Mouse (Mus musculus) thymus, postnatal 14 days (tissue): ENCODE measurements around the gene Tbc1d5.

ENCODE experiments used
- DNase-seq: peaks from one replicate; pipeline ENCODE4 v3.0.0; 2021

Gene Tbc1d5

GRCm38 (mm10) chr17:50874067-50874466 is 305.1 kb downstream of the Tbc1d5 start:
- no peak for DNase-seq

- no peak for DNase-seq
Observed at GRCm38 (mm10) chr17:50872600-50872999, 306.6 kb downstream of the Tbc1d5 start.

- DNase-seq = no peak
Observed at GRCm38 (mm10) chr17:50867297-50867696, 311.9 kb downstream of the Tbc1d5 start.

GRCm38 (mm10) chr17:50864781-50865180 is 314.4 kb downstream of the Tbc1d5 start:
- no peak for DNase-seq

- no peak for DNase-seq
Observed at GRCm38 (mm10) chr17:50853220-50853619, 325.9 kb downstream of the Tbc1d5 start.

GRCm38 (mm10) chr17:50851382-50851781 is 327.8 kb downstream of the Tbc1d5 start:
- no peak for DNase-seq

GRCm38 (mm10) chr17:50814089-50814488 is 365.1 kb downstream of the Tbc1d5 start:
- peak; percentile 21 for DNase-seq

- no peak for DNase-seq
Observed at GRCm38 (mm10) chr17:50813580-50813979, 365.6 kb downstream of the Tbc1d5 start.

- DNase-seq = no peak
Observed at GRCm38 (mm10) chr17:50805631-50806030, 373.5 kb downstream of the Tbc1d5 start.

- no peak for DNase-seq
Observed at GRCm38 (mm10) chr17:50803234-50803633, 375.9 kb downstream of the Tbc1d5 start.

GRCm38 (mm10) chr17:50802380-50802779 is 376.8 kb downstream of the Tbc1d5 start:
- DNase-seq = no peak

- DNase-seq = peak; percentile 60
Observed at GRCm38 (mm10) chr17:50795445-50796095, 383.6 kb downstream of the Tbc1d5 start.

- DNase-seq = no peak
Observed at GRCm38 (mm10) chr17:50791671-50792070, 387.5 kb downstream of the Tbc1d5 start.

- no peak for DNase-seq
Observed at GRCm38 (mm10) chr17:50788835-50789234, 390.3 kb downstream of the Tbc1d5 start.

- DNase-seq = no peak
Observed at GRCm38 (mm10) chr17:50775247-50775646, 403.9 kb downstream of the Tbc1d5 start.

- DNase-seq = no peak
Observed at GRCm38 (mm10) chr17:50764387-50764786, 414.8 kb downstream of the Tbc1d5 start.

GRCm38 (mm10) chr17:50763407-50763806 is 415.7 kb downstream of the Tbc1d5 start:
- DNase-seq = peak; percentile 39

- no peak for DNase-seq
Observed at GRCm38 (mm10) chr17:50762231-50762630, 416.9 kb downstream of the Tbc1d5 start.

GRCm38 (mm10) chr17:50761082-50761481 is 418.1 kb downstream of the Tbc1d5 start:
- no peak for DNase-seq

GRCm38 (mm10) chr17:50753356-50754138 is 425.6 kb downstream of the Tbc1d5 start:
- DNase-seq = no peak

- no peak for DNase-seq
Observed at GRCm38 (mm10) chr17:50752753-50753152, 426.4 kb downstream of the Tbc1d5 start.

- no peak for DNase-seq
Observed at GRCm38 (mm10) chr17:50751911-50752310, 427.2 kb downstream of the Tbc1d5 start.

- DNase-seq = no peak
Observed at GRCm38 (mm10) chr17:50750874-50751273, 428.3 kb downstream of the Tbc1d5 start.

- DNase-seq = no peak
Observed at GRCm38 (mm10) chr17:50741386-50741785, 437.8 kb downstream of the Tbc1d5 start.
